Mouse (Mus musculus) CH12.LX (cell line): Measurements from ENCODE around the gene Med23. TPM values are rescaled to one million over a fixed set of nuclear protein-coding genes. Genes with fewer than 3 reads are reported as not detected.

Experiments
- DNase-seq: peaks from one replicate; pipeline ENCODE4 v3.0.0-alpha.2; 2013; ENCODE audit errors: extremely low read depth
- H3K27ac ChIP-seq: 2 replicates; pipeline ENCODE4 v1.5.1; 2012; ENCODE audit warnings: low read depth, mild to moderate bottlenecking, control low read depth, moderate library complexity; ENCODE audit not compliant: insufficient read depth
- H3K27me3 ChIP-seq: replicated peaks from 2 replicates; pipeline ENCODE3; 2012; ENCODE audit warnings: inconsistent platforms
- H3K36me3 ChIP-seq, 2 experiments: replicated peaks in 1 of 2; 2 replicates each; pipeline versions ENCODE3 to v1.6.1; 2012; ENCODE audit warnings: inconsistent platforms in 1 of 2, low read length in 1 of 2, mild to moderate bottlenecking in 1 of 2, mixed read lengths in 1 of 2, moderate library complexity in 1 of 2; ENCODE audit not compliant: control insufficient read depth in 1 of 2, insufficient read depth in 1 of 2
- H3K4me1 ChIP-seq, 2 experiments: 2 replicates each; pipeline ENCODE4 v1.6.1; 2012; ENCODE audit warnings: inconsistent platforms in 1 of 2, moderate library complexity in 1 of 2; ENCODE audit not compliant: insufficient read depth in 2 of 2, control insufficient read depth in 1 of 2
- H3K4me2 ChIP-seq: 2 replicates; pipeline ENCODE4 v1.6.1; 2012; ENCODE audit warnings: low read depth, mild to moderate bottlenecking, control low read depth; ENCODE audit not compliant: poor library complexity, insufficient read depth, severe bottlenecking
- H3K4me3 ChIP-seq, 3 experiments: fragments of 150-350 bp in 1 of 3; sonication (generic) in 1 of 3; replicated peaks in 1 of 3; 2 replicates each; pipeline versions ENCODE3 to v1.5.1; 2011 to 2012; ENCODE audit warnings: low read depth in 2 of 3, low read length in 2 of 3, mild to moderate bottlenecking in 2 of 3, moderate library complexity in 2 of 3, control low read depth in 1 of 3, improper control_type of control experiment in 1 of 3, inconsistent platforms in 1 of 3, mixed read lengths in 1 of 3; ENCODE audit not compliant: poor library complexity in 1 of 3
- H3K79me2 ChIP-seq: replicated peaks from 2 replicates; pipeline ENCODE4 v1.6.1; 2012; ENCODE audit warnings: mild to moderate bottlenecking, moderate library complexity; ENCODE audit not compliant: control insufficient read depth, poor library complexity, insufficient read depth, severe bottlenecking; ENCODE audit errors: extremely low read depth
- H3K9ac ChIP-seq: 2 replicates; pipeline ENCODE4 v1.6.1; 2012; ENCODE audit warnings: low read depth, mild to moderate bottlenecking, control low read depth, moderate library complexity; ENCODE audit not compliant: insufficient read depth
- H3K9me3 ChIP-seq: replicated peaks from 2 replicates; pipeline ENCODE3; 2012; ENCODE audit warnings: low read length, inconsistent platforms, mixed read lengths
- CTCF ChIP-seq, 2 experiments: IDR thresholded peaks in 1 of 2; conservative IDR thresholded peaks in 1 of 2; 2 replicates each; pipeline ENCODE4 v1.5.1; 2011 to 2012; ENCODE audit warnings: low read depth in 2 of 2, low read length in 2 of 2, improper control_type of control experiment in 1 of 2, inconsistent platforms in 1 of 2, mild to moderate bottlenecking in 1 of 2, moderate library complexity in 1 of 2
- E2F4 ChIP-seq: IDR thresholded peaks from 2 replicates; pipeline ENCODE4 v1.6.1; 2011; ENCODE audit warnings: low read depth, low read length, improper control_type of control experiment; ENCODE audit not compliant: insufficient replicate concordance
- MAZ ChIP-seq: IDR thresholded peaks from 2 replicates; pipeline ENCODE4 v1.6.1; 2012; ENCODE audit warnings: low read depth, mild to moderate bottlenecking, inconsistent platforms, low read length, improper control_type of control experiment, moderate library complexity
- MYC ChIP-seq: IDR thresholded peaks from 2 replicates; pipeline ENCODE4 v1.6.1; 2011; ENCODE audit warnings: low read depth, mild to moderate bottlenecking, improper control_type of control experiment, low read length
- RAD21 ChIP-seq: IDR thresholded peaks from 2 replicates; pipeline ENCODE4 v1.6.1; 2011; ENCODE audit warnings: low read depth, mild to moderate bottlenecking, low read length, improper control_type of control experiment, moderate library complexity
- RCOR1 ChIP-seq: conservative IDR thresholded peaks from 2 replicates; pipeline ENCODE4 v1.6.1; 2012; ENCODE audit warnings: low read depth, mild to moderate bottlenecking, inconsistent platforms, low read length, improper control_type of control experiment
- TBP ChIP-seq: conservative IDR thresholded peaks from 2 replicates; pipeline ENCODE4 v1.6.1; 2011; ENCODE audit warnings: low read depth, low read length, improper control_type of control experiment
- UBTF ChIP-seq: IDR thresholded peaks from 2 replicates; pipeline ENCODE4 v1.6.1; 2012; ENCODE audit warnings: low read depth, mild to moderate bottlenecking, inconsistent platforms, low read length, improper control_type of control experiment, moderate library complexity
- USF1 ChIP-seq: IDR thresholded peaks from 2 replicates; pipeline ENCODE4 v1.6.1; 2014; ENCODE audit warnings: low read depth, mild to moderate bottlenecking, inconsistent platforms, low read length, improper control_type of control experiment
- dilution Hi-C: fragments of 300-500 bp; cut with MboI; formaldehyde crosslinking; loops from 2 replicates; pipeline ENCODE4 v1.14.3; 2020; ENCODE audit warnings: low sequenced_read_pairs; ENCODE audit not compliant: extremely low pct_unique_long_range_greater_than_20kb, extremely low pct_ligation_motif_present
- in situ Hi-C: fragments of 300-500 bp; cut with MboI; formaldehyde crosslinking; loops from 3 replicates; pipeline ENCODE4 v1.14.3; 2019; ENCODE audit warnings: low sequenced_read_pairs, low pct_ligation_motif_present, low pct_unique_long_range_greater_than_20kb, mixed read lengths
- polyA plus RNA-seq: library from polyadenylated mRNA; unstranded; fragments of >175 nt; gene quantifications from 2 replicates; pipeline ENCODE4 v1.2.1, GENCODE M21; 2012; ENCODE audit warnings: low read depth; ENCODE audit not compliant: insufficient read length
- total RNA-seq, 2 experiments: library from RNA; depleted of rRNA; stranded (reverse); fragments of 300-350 nt in 1 of 2; fragments of >200 nt in 1 of 2; gene quantifications; 2 replicates each; pipeline ENCODE4 v1.2.3; 2012 to 2014

Gene Med23
- total and polyA plus RNA-seq, 3 experiments = 43.5 to 45.7 (median 45.6) TPM

DNA sequence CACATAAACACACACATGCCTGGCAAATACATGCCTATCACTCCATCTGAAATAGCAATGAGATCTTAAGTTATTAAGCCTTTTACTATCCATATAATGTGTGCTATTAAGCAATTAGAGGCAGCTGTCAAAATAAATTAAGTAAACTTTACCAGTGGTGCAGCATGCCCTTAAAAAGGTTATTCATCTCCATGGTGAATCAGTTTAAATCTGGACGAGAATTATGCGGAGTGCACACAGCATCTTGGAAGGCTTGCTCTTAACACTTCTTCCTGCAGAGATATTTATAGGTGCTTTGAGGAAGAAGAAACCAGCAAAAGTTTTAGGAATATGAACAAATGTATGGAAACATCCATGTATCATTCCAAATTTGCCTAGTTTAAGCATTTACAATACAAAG lies 92.1 kb downstream of the Med23 start:
- H3K4me2 ChIP-seq = no peak overlapping the region
- H3K79me2 ChIP-seq = no peaks in the 10 kb centered on the region
- H3K4me1 ChIP-seq = peaks cover 5 to 10% of the 10 kb centered on the region in 2 experiments; a peak in 3 of 4 replicates
- no peak overlapping the region for H3K27ac ChIP-seq
- TF ChIP-seq MAZ = no peak
- TF ChIP-seq MYC = no peak
- no peak for TF ChIP-seq RCOR1
- TF ChIP-seq E2F4 = no peak
- TF ChIP-seq RAD21 = no peak
- no peak for TF ChIP-seq UBTF
- TF ChIP-seq CTCF (conservative IDR thresholded peaks at IDR 0.05 in 1 of 2, IDR thresholded peaks at IDR 0.05 in 1 of 2; ENCODE audit: low read depth in 2 of 2, low read length in 2 of 2) = no peak
- no peak for TF ChIP-seq TBP
- no peak for TF ChIP-seq USF1
- H3K27me3 ChIP-seq = no peaks in the 10 kb centered on the region
- in situ Hi-C loops (no loop called here), dilution Hi-C loops (no loop called here)
- no peaks in the 10 kb centered on the region for H3K36me3 ChIP-seq
- H3K4me3 ChIP-seq = no peak overlapping the region
- H3K9me3 ChIP-seq = no peaks in the 10 kb centered on the region
- no peak for DNase-seq
- no peak overlapping the region for H3K9ac ChIP-seq

Other genes with a start within 250 kb of the Med23 start
- gene Enpp1, start 157.8 kb upstream of the Med23 start, total RNA-seq (2012; rRNA removed) = 2.8 and 3.1 TPM in 2 replicates
- 0.34 and 0.58 TPM in 2 replicates for gene Enpp1, start 157.8 kb upstream of the Med23 start, total RNA-seq (2014; rRNA removed)
- 0.79 and 0.87 TPM in 2 replicates for gene Enpp1, start 157.8 kb upstream of the Med23 start, polyA plus RNA-seq
- gene Enpp3, start 27.2 kb upstream of the Med23 start, total RNA-seq (2012; rRNA removed) = 0.04 TPM in 1 of 2 replicates, not detected in the other
- gene Enpp3, start 27.2 kb upstream of the Med23 start, total RNA-seq (2014; rRNA removed) = 0.08 and 0.15 TPM in 2 replicates
- gene Enpp3, start 27.2 kb upstream of the Med23 start, polyA plus RNA-seq = 0.24 and 0.48 TPM in 2 replicates
- 0.29 and 0.55 TPM in 2 replicates for gene Arg1, start 57.5 kb downstream of the Med23 start, total RNA-seq (2012; rRNA removed)
- gene Arg1, start 57.5 kb downstream of the Med23 start, total RNA-seq (2014; rRNA removed) = 0.20 and 0.26 TPM in 2 replicates
- 0.20 and 0.40 TPM in 2 replicates for gene Arg1, start 57.5 kb downstream of the Med23 start, polyA plus RNA-seq